Mouse (Mus musculus) liver, embryonic 14.5 days (tissue): ENCODE data around the gene Snai3.

ENCODE experiments used
- CTCF ChIP-seq: IDR thresholded peaks from 2 replicates; pipeline ENCODE4 v1.5.1; 2016; ENCODE audit warnings: antibody characterized with exemption, low read depth, control low read depth
- EP300 ChIP-seq: IDR thresholded peaks from 2 replicates; pipeline ENCODE4 v1.6.1; 2016; ENCODE audit warnings: antibody characterized with exemption, low read depth

- TF ChIP-seq EP300 (no peak), CTCF (no peak)
Observed at GRCm38 (mm10) chr8:122439336-122439735, 21.2 kb downstream of the Snai3 start.
